Mouse (Mus musculus) neutrophil, adult 59 days (primary cell): ENCODE results near the gene Ccdc154. TPM values are rescaled to one million over a fixed set of nuclear protein-coding genes. Genes with fewer than 3 reads are reported as not detected.

ENCODE experiments used
- total RNA-seq, 2 experiments: library from RNA; stranded (reverse); gene quantifications; 1 replicate in 1 of 2; 2 replicates in 1 of 2; pipeline ENCODE4 v1.2.4; 2023

Ccdc154 gene
- total RNA-seq = under 1 TPM in 1 of 2 experiments, not detected in 1; 0.18 TPM

GRCm38 (mm10) chr17:25162161-25162560 is at the start of gene Ccdc154:
Gene Ccdc154, plus strand, starts transcription at chr17:25162461.

GRCm38 (mm10) chr17:25115664-25116432 is 46.4 kb upstream of the Ccdc154 start, which contains the start of gene Telo2:
Gene Telo2, minus strand, starts transcription at chr17:25115967.

GRCm38 (mm10) chr17:25120406-25120805 is 41.9 kb upstream of the Ccdc154 start, which contains the start of gene Ptx4:
Gene Ptx4, plus strand, starts transcription at chr17:25120760.

GRCm38 (mm10) chr17:25133275-25133698 is 29.0 kb upstream of the Ccdc154 start, which contains the start of gene Clcn7:
Gene Clcn7, plus strand, starts transcription at chr17:25133391.

GRCm38 (mm10) chr17:25175411-25175810 is 13.2 kb downstream of the Ccdc154 start, which contains the start of gene Gm38655:
Gene Gm38655, minus strand, starts transcription at chr17:25175471.

GRCm38 (mm10) chr17:25184129-25184691 is 21.9 kb downstream of the Ccdc154 start, which contains the start of gene BC003965:
Gene BC003965, plus strand, starts transcription at chr17:25184554.

GRCm38 (mm10) chr17:25188150-25189031 is 26.1 kb downstream of the Ccdc154 start, which contains the start of gene Unkl:
Gene Unkl, plus strand, starts transcription at chr17:25188397.

Other genes starting within 250 kb of the Ccdc154 start
- 10 to 100 TPM; 64.6 to 76.0 TPM for gene Mapk8ip3, start 225.5 kb upstream of the Ccdc154 start, total RNA-seq
- 10 to 100 TPM; 37.2 to 45.7 TPM for gene Jpt2, start 201.8 kb upstream of the Ccdc154 start, total RNA-seq
- gene Cramp1l, start 146.7 kb upstream of the Ccdc154 start, total RNA-seq = 10 to 100 TPM; 29.9 to 30.6 TPM
- gene Ift140, start 146.4 kb upstream of the Ccdc154 start, total RNA-seq = 10 to 100 TPM; 15.6 to 16.4 TPM
- not detected for gene Tmem204, start 78.9 kb upstream of the Ccdc154 start, total RNA-seq
- gene Telo2, start 46.5 kb upstream of the Ccdc154 start, total RNA-seq = 10 to 100 TPM in 1 of 2 experiments, 1 to 10 TPM in 1; 7.8 to 11.1 TPM
- gene Ptx4, start 41.7 kb upstream of the Ccdc154 start, total RNA-seq = not detected
- gene Clcn7, start 29.1 kb upstream of the Ccdc154 start, total RNA-seq = 10 to 100 TPM; 28.9 to 29.5 TPM
- not detected for gene Gm38655, start 13.0 kb downstream of the Ccdc154 start, total RNA-seq
- gene BC003965, start 22.1 kb downstream of the Ccdc154 start, total RNA-seq = 1 to 10 TPM; 5.0 to 6.3 TPM
- gene Unkl, start 25.9 kb downstream of the Ccdc154 start, total RNA-seq = 10 to 100 TPM; 27.2 to 27.7 TPM
- gene Gnptg, start 77.7 kb downstream of the Ccdc154 start, total RNA-seq = 10 to 100 TPM; 14.9 to 15.5 TPM
- gene Tsr3, start 77.7 kb downstream of the Ccdc154 start, total RNA-seq = 1 to 10 TPM; 5.6 to 7.5 TPM
- gene Baiap3, start 93.9 kb downstream of the Ccdc154 start, total RNA-seq = 1 to 10 TPM; 3.4 to 6.4 TPM
- 100 to 1,000 TPM; 213 to 248 TPM for gene Ube2i, start 112.2 kb downstream of the Ccdc154 start, total RNA-seq
- 100 to 1,000 TPM; 120 to 214 TPM for gene Prss34, start 135.9 kb downstream of the Ccdc154 start, total RNA-seq
- gene Prss28, start 146.2 kb downstream of the Ccdc154 start, total RNA-seq = under 1 TPM in 1 of 2 experiments, not detected in 1; 0.42 TPM
- not detected for gene Prss29, start 156.2 kb downstream of the Ccdc154 start, total RNA-seq
- not detected for gene Tpsab1, start 183.1 kb downstream of the Ccdc154 start, total RNA-seq
- gene Tpsb2, start 203.8 kb downstream of the Ccdc154 start, total RNA-seq = not detected
- not detected for gene Tpsg1, start 206.8 kb downstream of the Ccdc154 start, total RNA-seq